Mouse (Mus musculus): ENCODE results near the gene Tle4. TPM values are rescaled to one million over a fixed set of nuclear protein-coding genes. Genes with fewer than 3 reads are reported as not detected.

Gene Tle4
- polyA plus RNA-seq, 1 experiment from 2014 or later, result 35.5 TPM

GRCm38 (mm10) chr19:14586171-14586570, 11.7 kb downstream of the Tle4 start:
- DNase-seq (ENCODE audit: low spot score) (no peak), ATAC-seq (replicated peaks; ENCODE audit: insufficient number of reproducible peaks, low FRiP score, low TSS enrichment, low read depth) (no peak)
- Histone ChIP-seq H3K27me3 (ENCODE audit: control insufficient read depth, insufficient read depth, low read length) (no peaks in the 10 kb centered on the region), H3K27ac (replicated peaks; ENCODE audit: low read depth, low read length) (no peak overlapping the region), H3K9me3 (replicated peaks; ENCODE audit: control insufficient read depth, low read length) (no peaks in the 10 kb centered on the region), H3K4me3 (ENCODE audit: low read depth, low read length) (no peak overlapping the region), H3K9ac (replicated peaks; ENCODE audit: low read length) (no peak overlapping the region; the same call in 1 of the 2 replicates), H3K36me3 (replicated peaks; ENCODE audit: control insufficient read depth, insufficient read depth, low read depth, low read length) (no peaks in the 10 kb centered on the region), H3K4me1 (ENCODE audit: control insufficient read depth, insufficient read depth, low read length) (no peaks in the 10 kb centered on the region; the same call in 1 of the 2 replicates), H3K4me2 (ENCODE audit: low read depth, low read length) (no peak overlapping the region)
- 44% methylated on average over 3 of the region's 3 CpGs for WGBS

- Histone ChIP-seq H3K9me3 (replicated peaks; ENCODE audit: control insufficient read depth, low read length) (no peaks in the 10 kb centered on the region), H3K36me3 (replicated peaks; ENCODE audit: control insufficient read depth, insufficient read depth, low read depth, low read length) (no peaks in the 10 kb centered on the region), H3K27ac (replicated peaks; ENCODE audit: low read depth, low read length) (no peak overlapping the region), H3K9ac (replicated peaks; ENCODE audit: low read length) (no peak overlapping the region; the same call in 1 of the 2 replicates), H3K27me3 (ENCODE audit: control insufficient read depth, insufficient read depth, low read length) (no peaks in the 10 kb centered on the region), H3K4me2 (ENCODE audit: low read depth, low read length) (no peak overlapping the region), H3K4me1 (ENCODE audit: control insufficient read depth, insufficient read depth, low read length) (no peaks in the 10 kb centered on the region; the same call in 1 of the 2 replicates), H3K4me3 (ENCODE audit: low read depth, low read length) (no peak overlapping the region)
- 82% methylated on average over 4 of the region's 4 CpGs for WGBS
- ATAC-seq (replicated peaks; ENCODE audit: insufficient number of reproducible peaks, low FRiP score, low TSS enrichment, low read depth) (no peak), DNase-seq (ENCODE audit: low spot score) (no peak)
These were observed 12.1 kb downstream of the Tle4 start for GRCm38 (mm10) chr19:14585731-14586130.

- Histone ChIP-seq H3K4me2 (ENCODE audit: low read depth, low read length) (no peak overlapping the region), H3K4me3 (ENCODE audit: low read depth, low read length) (no peak overlapping the region), H3K4me1 (ENCODE audit: control insufficient read depth, insufficient read depth, low read length) (no peaks in the 10 kb centered on the region; the same call in 1 of the 2 replicates), H3K9me3 (replicated peaks; ENCODE audit: control insufficient read depth, low read length) (no peaks in the 10 kb centered on the region), H3K27ac (replicated peaks; ENCODE audit: low read depth, low read length) (no peak overlapping the region), H3K36me3 (replicated peaks; ENCODE audit: control insufficient read depth, insufficient read depth, low read depth, low read length) (no peaks in the 10 kb centered on the region), H3K27me3 (ENCODE audit: control insufficient read depth, insufficient read depth, low read length) (no peaks in the 10 kb centered on the region), H3K9ac (replicated peaks; ENCODE audit: low read length) (no peak overlapping the region)
- WGBS, result 94% methylated on average over 3 of the region's 3 CpGs
- DNase-seq (ENCODE audit: low spot score) (no peak), ATAC-seq (replicated peaks; ENCODE audit: insufficient number of reproducible peaks, low FRiP score, low TSS enrichment, low read depth) (no peak)
These were observed 12.6 kb downstream of the Tle4 start for GRCm38 (mm10) chr19:14585235-14585634.

GRCm38 (mm10) chr19:14578698-14579097, 19.2 kb downstream of the Tle4 start:
- DNase-seq (ENCODE audit: low spot score) (no peak), ATAC-seq (replicated peaks; ENCODE audit: insufficient number of reproducible peaks, low FRiP score, low TSS enrichment, low read depth) (no peak)
- H3K27me3 ChIP-seq (ENCODE audit: control insufficient read depth, insufficient read depth, low read length), result no peaks in the 10 kb centered on the region
- no peak overlapping the region for H3K4me2 ChIP-seq (ENCODE audit: low read depth, low read length)
- 94% methylated on average over 5 of the region's 5 CpGs for WGBS
- no peak overlapping the region for H3K27ac ChIP-seq (replicated peaks; ENCODE audit: low read depth, low read length)
- H3K4me1 ChIP-seq (ENCODE audit: control insufficient read depth, insufficient read depth, low read length), result no peaks in the 10 kb centered on the region
- no peaks in the 10 kb centered on the region for H3K9me3 ChIP-seq (replicated peaks; ENCODE audit: control insufficient read depth, low read length)
- no peaks in the 10 kb centered on the region for H3K36me3 ChIP-seq (replicated peaks; ENCODE audit: control insufficient read depth, insufficient read depth, low read depth, low read length)
- H3K4me3 ChIP-seq (ENCODE audit: low read depth, low read length), result no peak overlapping the region
- no peak overlapping the region for H3K9ac ChIP-seq (replicated peaks; ENCODE audit: low read length)

- H3K27ac ChIP-seq (replicated peaks; ENCODE audit: low read depth, low read length), result no peak overlapping the region
- WGBS, result 76% methylated on average over 4 of the region's 4 CpGs
- H3K9me3 ChIP-seq (replicated peaks; ENCODE audit: control insufficient read depth, low read length), result no peaks in the 10 kb centered on the region
- no peak for ATAC-seq (replicated peaks; ENCODE audit: insufficient number of reproducible peaks, low FRiP score, low TSS enrichment, low read depth)
- H3K4me2 ChIP-seq (ENCODE audit: low read depth, low read length), result no peak overlapping the region
- H3K4me1 ChIP-seq (ENCODE audit: control insufficient read depth, insufficient read depth, low read length), result no peaks in the 10 kb centered on the region
- DNase-seq (ENCODE audit: low spot score), result no peak
- H3K9ac ChIP-seq (replicated peaks; ENCODE audit: low read length), result no peak overlapping the region
- H3K36me3 ChIP-seq (replicated peaks; ENCODE audit: control insufficient read depth, insufficient read depth, low read depth, low read length), result no peaks in the 10 kb centered on the region
- H3K4me3 ChIP-seq (ENCODE audit: low read depth, low read length), result no peak overlapping the region
- H3K27me3 ChIP-seq (ENCODE audit: control insufficient read depth, insufficient read depth, low read length), result no peaks in the 10 kb centered on the region
These were observed 19.8 kb downstream of the Tle4 start for GRCm38 (mm10) chr19:14578016-14578415.

- H3K4me2 ChIP-seq (ENCODE audit: low read depth, low read length), result no peak overlapping the region
- no peak for DNase-seq (ENCODE audit: low spot score)
- H3K9ac ChIP-seq (replicated peaks; ENCODE audit: low read length), result no peak overlapping the region
- ATAC-seq (replicated peaks; ENCODE audit: insufficient number of reproducible peaks, low FRiP score, low TSS enrichment, low read depth), result no peak
- H3K27ac ChIP-seq (replicated peaks; ENCODE audit: low read depth, low read length), result no peak overlapping the region
- H3K4me3 ChIP-seq (ENCODE audit: low read depth, low read length), result no peak overlapping the region
- no peaks in the 10 kb centered on the region for H3K36me3 ChIP-seq (replicated peaks; ENCODE audit: control insufficient read depth, insufficient read depth, low read depth, low read length)
- H3K9me3 ChIP-seq (replicated peaks; ENCODE audit: control insufficient read depth, low read length), result no peaks in the 10 kb centered on the region
- H3K4me1 ChIP-seq (ENCODE audit: control insufficient read depth, insufficient read depth, low read length), result no peaks in the 10 kb centered on the region
- no peaks in the 10 kb centered on the region for H3K27me3 ChIP-seq (ENCODE audit: control insufficient read depth, insufficient read depth, low read length)
These were observed 21.5 kb downstream of the Tle4 start for GRCm38 (mm10) chr19:14576311-14576710.

- Histone ChIP-seq H3K4me2 (ENCODE audit: low read depth, low read length) (no peak overlapping the region), H3K27ac (replicated peaks; ENCODE audit: low read depth, low read length) (no peak overlapping the region), H3K4me3 (ENCODE audit: low read depth, low read length) (no peak overlapping the region)
These were observed 29.0 kb downstream of the Tle4 start for GRCm38 (mm10) chr19:14568879-14569278.

GRCm38 (mm10) chr19:14567081-14567480, 30.8 kb downstream of the Tle4 start:
- no peak overlapping the region for H3K4me2 ChIP-seq (ENCODE audit: low read depth, low read length)
- DNase-seq (ENCODE audit: low spot score) (no peak), ATAC-seq (replicated peaks; ENCODE audit: insufficient number of reproducible peaks, low FRiP score, low TSS enrichment, low read depth) (peak; percentile 39; the same call in 1 of the 2 replicates)
- H3K9me3 ChIP-seq (replicated peaks; ENCODE audit: control insufficient read depth, low read length), result no peaks in the 10 kb centered on the region
- no peaks in the 10 kb centered on the region for H3K4me1 ChIP-seq (ENCODE audit: control insufficient read depth, insufficient read depth, low read length)
- no peaks in the 10 kb centered on the region for H3K27me3 ChIP-seq (ENCODE audit: control insufficient read depth, insufficient read depth, low read length)
- H3K9ac ChIP-seq (replicated peaks; ENCODE audit: low read length), result no peak overlapping the region
- 72% methylated on average over 3 of the region's 3 CpGs for WGBS
- no peak overlapping the region for H3K4me3 ChIP-seq (ENCODE audit: low read depth, low read length)
- H3K36me3 ChIP-seq (replicated peaks; ENCODE audit: control insufficient read depth, insufficient read depth, low read depth, low read length), result no peaks in the 10 kb centered on the region
- H3K27ac ChIP-seq (replicated peaks; ENCODE audit: low read depth, low read length), result no peak overlapping the region

More at GRCm38 (mm10) chr19:14568879-14569278, 29.0 kb downstream of the Tle4 start:
- H3K27me3 ChIP-seq (ENCODE audit: control insufficient read depth, insufficient read depth, low read length), result no peaks in the 10 kb centered on the region
- DNase-seq (ENCODE audit: low spot score) (no peak), ATAC-seq (replicated peaks; ENCODE audit: insufficient number of reproducible peaks, low FRiP score, low TSS enrichment, low read depth) (no peak)
- no peaks in the 10 kb centered on the region for H3K4me1 ChIP-seq (ENCODE audit: control insufficient read depth, insufficient read depth, low read length)
- H3K9ac ChIP-seq (replicated peaks; ENCODE audit: low read length), result no peak overlapping the region
- H3K36me3 ChIP-seq (replicated peaks; ENCODE audit: control insufficient read depth, insufficient read depth, low read depth, low read length), result no peaks in the 10 kb centered on the region
- no peaks in the 10 kb centered on the region for H3K9me3 ChIP-seq (replicated peaks; ENCODE audit: control insufficient read depth, low read length)
